Mouse (Mus musculus) small intestine, adult 2 months (tissue): Measurements from ENCODE around the gene Pbx2.

Experiments
- CTCF ChIP-seq: fragments of 200-500 bp; IDR thresholded peaks from 2 replicates; pipeline ENCODE4 v1.5.1; 2012; ENCODE audit warnings: low read depth, mild to moderate bottlenecking, control low read depth, inconsistent platforms, low read length, moderate library complexity, mixed read lengths; ENCODE audit not compliant: insufficient replicate concordance, insufficient read length; ENCODE audit errors: extremely low read depth
- POLR2A ChIP-seq: fragments of 200-500 bp; IDR thresholded peaks from 2 replicates; pipeline ENCODE4 v1.6.1; 2012; ENCODE audit warnings: low read depth, mild to moderate bottlenecking, control low read depth, inconsistent platforms, low read length, moderate library complexity

DNA sequence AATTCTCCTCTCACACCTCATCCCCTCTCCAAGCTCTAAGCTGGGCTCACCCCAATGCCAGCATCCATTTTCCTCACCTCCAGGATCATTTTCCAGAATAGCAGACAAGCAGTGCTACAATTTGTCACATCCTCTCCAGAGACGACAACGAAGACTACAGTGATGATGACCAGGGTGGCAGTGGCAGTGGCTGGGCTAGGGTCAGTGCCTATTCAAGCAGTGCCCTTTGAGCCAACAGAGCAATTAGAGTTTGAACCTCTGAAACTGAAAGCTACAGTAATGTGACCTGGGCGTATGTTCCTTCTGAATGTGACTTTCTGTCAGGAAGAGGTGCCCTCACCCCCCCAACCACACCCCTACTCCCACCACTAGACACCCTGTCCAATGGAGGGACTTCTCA, 41.9 kb upstream of the Pbx2 start:
- peak; percentile 85; the same call in 1 of the 2 replicates for TF ChIP-seq POLR2A
- no peak for TF ChIP-seq CTCF
